Mouse (Mus musculus): ENCODE measurements around the gene Galnt2. TPM values are rescaled to one million over a fixed set of nuclear protein-coding genes. Genes with fewer than 3 reads are reported as not detected.

Gene Galnt2
- polyA plus RNA-seq, 1 experiment from 2014 or later, result 35.3 TPM

DNA sequence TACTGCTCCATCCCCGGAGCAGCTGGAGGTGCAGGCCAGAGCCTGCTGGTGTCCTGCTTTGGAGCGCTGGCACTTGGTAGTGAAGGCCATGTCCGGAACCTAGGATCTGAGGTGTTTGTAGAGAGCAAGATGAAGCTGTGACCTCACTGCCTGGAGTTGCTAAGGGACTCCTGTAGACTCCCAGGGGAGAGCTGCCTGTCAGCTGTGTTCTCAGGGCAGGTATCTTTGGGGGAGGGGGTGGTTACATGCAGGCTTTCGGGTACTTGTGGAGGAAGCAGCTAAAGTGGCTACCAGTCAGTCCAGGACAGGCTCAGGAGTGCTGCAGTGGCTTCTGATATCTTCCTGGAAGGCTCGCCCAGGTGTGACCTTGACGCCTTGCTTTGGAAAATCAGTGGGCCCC lies 8.2 kb downstream of the Galnt2 start:
- Histone ChIP-seq H3K36me3 (peaks cover 33% of the 10 kb centered on the region), H3K27ac (replicated peaks) (peak overlapping the region; percentile 28; the same call in 1 of the 2 replicates), H3K27me3 (ENCODE audit: low read depth, poor library complexity, severe bottlenecking) (no peaks in the 10 kb centered on the region), H3K4me1 (peaks cover 28% of the 10 kb centered on the region), H3K4me3 (no peak overlapping the region), H3K9me3 (replicated peaks) (peaks cover 6% of the 10 kb centered on the region)
- 83% methylated on average over 6 of the region's 6 CpGs for WGBS
- DNase-seq (ENCODE audit: low spot score), result no peak

DNA sequence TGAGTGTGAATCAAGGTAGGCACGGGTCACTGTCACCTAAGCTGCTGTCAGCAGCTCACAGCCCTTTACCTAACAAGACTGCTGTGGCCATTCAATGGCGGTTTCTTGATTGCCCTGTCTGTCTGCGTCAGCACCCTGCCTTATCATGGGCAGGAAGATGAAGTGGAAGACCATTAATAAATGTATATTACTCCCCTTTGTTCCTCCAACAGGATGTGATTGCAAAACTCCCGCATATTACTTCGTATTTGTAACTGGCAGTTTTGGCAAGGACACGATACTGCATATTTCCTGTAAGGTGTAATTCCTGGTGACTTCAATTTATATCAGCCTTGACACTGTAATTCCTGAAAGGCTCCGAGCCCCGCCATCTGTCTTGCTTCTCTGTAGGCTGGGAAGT lies 9.7 kb downstream of the Galnt2 start:
- Histone ChIP-seq H3K4me3 (no peak overlapping the region), H3K27ac (replicated peaks) (0 out of 2 replicates have a peak overlapping the region, but pooled peaks have one; percentile 0), H3K27me3 (ENCODE audit: low read depth, poor library complexity, severe bottlenecking) (no peaks in the 10 kb centered on the region), H3K9me3 (replicated peaks) (peaks cover 6% of the 10 kb centered on the region), H3K4me1 (peaks cover 18% of the 10 kb centered on the region), H3K36me3 (peaks cover 46% of the 10 kb centered on the region)
- WGBS, result 92% methylated on average over 8 of the region's 8 CpGs
- no peak for DNase-seq (ENCODE audit: low spot score)

DNA sequence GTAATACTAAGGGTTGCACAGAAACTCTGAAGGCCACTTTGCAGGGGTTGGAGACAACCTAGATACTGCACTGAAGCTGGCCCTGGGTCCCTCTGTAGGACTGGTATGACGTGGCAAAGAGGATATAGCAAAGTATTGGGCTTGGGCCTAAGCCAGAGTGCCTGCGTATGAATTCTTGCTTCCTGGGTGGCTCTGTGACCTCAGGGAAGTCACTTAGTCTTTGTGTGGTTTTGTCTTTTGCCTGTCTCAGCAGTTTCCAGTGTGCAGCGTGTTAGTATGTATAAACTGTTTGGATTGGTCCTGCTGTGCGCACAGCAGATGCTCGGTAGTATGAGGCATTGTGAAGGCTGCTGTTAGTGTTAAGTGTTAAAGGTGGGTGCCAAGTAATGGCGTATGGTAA lies 11.0 kb downstream of the Galnt2 start:
- Histone ChIP-seq H3K27me3 (ENCODE audit: low read depth, poor library complexity, severe bottlenecking) (no peaks in the 10 kb centered on the region), H3K4me1 (peaks cover 18% of the 10 kb centered on the region), H3K4me3 (no peak overlapping the region), H3K36me3 (peaks cover 55% of the 10 kb centered on the region), H3K27ac (replicated peaks) (no peak overlapping the region), H3K9me3 (replicated peaks) (peaks cover 6% of the 10 kb centered on the region)
- DNase-seq (ENCODE audit: low spot score), result no peak
- WGBS, result 93% methylated on average over 6 of the region's 6 CpGs

DNA sequence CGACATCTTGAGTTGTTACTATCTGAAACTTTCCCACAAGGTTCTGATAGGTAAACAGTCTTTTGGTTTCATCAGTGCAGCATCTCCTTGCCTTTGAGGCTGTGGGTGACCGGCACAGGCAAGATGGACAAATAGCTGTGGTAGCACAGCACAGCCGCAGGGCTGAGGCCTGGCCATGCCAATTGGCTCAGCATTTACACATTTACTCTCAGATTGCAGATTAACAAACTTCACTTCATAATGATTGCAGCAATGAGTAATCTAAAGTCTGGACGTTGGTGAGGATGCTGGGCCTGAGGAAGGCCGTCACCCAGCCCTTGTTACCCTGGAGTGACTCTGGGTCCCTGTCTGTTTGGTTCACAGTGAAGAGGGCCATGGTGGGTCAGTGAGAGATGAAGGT lies 11.7 kb downstream of the Galnt2 start:
- no peak overlapping the region for H3K4me3 ChIP-seq
- H3K9me3 ChIP-seq (replicated peaks), result peaks cover 6% of the 10 kb centered on the region

DNA sequence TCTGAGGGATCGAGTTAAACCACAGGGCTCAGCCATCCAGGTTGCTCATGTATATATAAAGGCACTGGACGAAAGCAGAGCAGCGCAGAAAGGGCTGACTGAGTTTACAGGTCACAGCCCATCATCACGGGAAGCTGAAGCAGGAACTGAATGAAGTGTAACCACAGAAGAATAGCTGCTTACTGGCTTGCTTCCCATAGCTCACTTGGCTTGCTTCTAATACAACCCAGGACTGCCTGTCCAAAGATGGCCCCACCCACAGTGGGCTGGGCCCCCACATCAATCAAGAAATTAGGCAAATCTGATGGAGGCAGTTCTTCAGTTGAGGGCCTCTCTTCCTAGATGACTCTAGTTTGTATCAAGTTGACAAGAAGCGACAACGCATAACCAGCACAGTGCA lies 16.4 kb downstream of the Galnt2 start:
- Histone ChIP-seq H3K27ac (replicated peaks) (no peak overlapping the region), H3K9me3 (replicated peaks) (peaks cover 6% of the 10 kb centered on the region), H3K4me1 (peaks cover 20% of the 10 kb centered on the region), H3K27me3 (ENCODE audit: low read depth, poor library complexity, severe bottlenecking) (no peaks in the 10 kb centered on the region), H3K36me3 (peaks cover 52% of the 10 kb centered on the region), H3K4me3 (no peak overlapping the region)
- 93% methylated on average over 6 of the region's 6 CpGs for WGBS
- no peak for DNase-seq (ENCODE audit: low spot score)

More for the DNA sequence above, 11.7 kb downstream of the Galnt2 start:
- Histone ChIP-seq H3K27me3 (ENCODE audit: low read depth, poor library complexity, severe bottlenecking) (no peaks in the 10 kb centered on the region), H3K27ac (replicated peaks) (no peak overlapping the region), H3K36me3 (peaks cover 62% of the 10 kb centered on the region), H3K4me1 (peaks cover 18% of the 10 kb centered on the region)
- no peak for DNase-seq (ENCODE audit: low spot score)
- 95% methylated on average over 5 of the region's 5 CpGs for WGBS

DNA sequence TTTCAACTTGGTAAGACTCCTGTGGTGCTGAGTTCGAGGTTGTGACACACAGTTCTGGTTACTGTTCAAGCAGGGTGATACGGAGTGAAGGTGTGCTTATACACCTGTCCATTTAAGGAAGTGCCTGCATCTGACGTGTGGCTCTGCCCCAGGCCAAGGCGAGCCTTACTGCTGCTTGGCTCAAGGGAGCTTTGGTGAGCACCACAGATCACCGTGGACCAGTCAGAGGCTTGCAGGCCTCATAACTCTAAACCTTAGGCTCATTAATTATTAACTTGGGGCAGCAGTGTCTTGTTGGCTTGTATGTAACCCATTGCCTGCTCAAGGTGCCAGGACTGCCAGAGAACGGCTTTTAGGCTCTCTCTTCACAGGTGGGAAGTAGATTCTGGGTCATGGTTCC lies 17.5 kb downstream of the Galnt2 start:
- Histone ChIP-seq H3K4me3 (no peak overlapping the region), H3K9me3 (replicated peaks) (peaks cover 3% of the 10 kb centered on the region), H3K36me3 (peaks cover 43% of the 10 kb centered on the region), H3K4me1 (peaks cover 27% of the 10 kb centered on the region), H3K27me3 (ENCODE audit: low read depth, poor library complexity, severe bottlenecking) (no peaks in the 10 kb centered on the region), H3K27ac (replicated peaks) (no peak overlapping the region)
- DNase-seq (ENCODE audit: low spot score), result no peak
- 96% methylated on average over 6 of the region's 6 CpGs for WGBS

DNA sequence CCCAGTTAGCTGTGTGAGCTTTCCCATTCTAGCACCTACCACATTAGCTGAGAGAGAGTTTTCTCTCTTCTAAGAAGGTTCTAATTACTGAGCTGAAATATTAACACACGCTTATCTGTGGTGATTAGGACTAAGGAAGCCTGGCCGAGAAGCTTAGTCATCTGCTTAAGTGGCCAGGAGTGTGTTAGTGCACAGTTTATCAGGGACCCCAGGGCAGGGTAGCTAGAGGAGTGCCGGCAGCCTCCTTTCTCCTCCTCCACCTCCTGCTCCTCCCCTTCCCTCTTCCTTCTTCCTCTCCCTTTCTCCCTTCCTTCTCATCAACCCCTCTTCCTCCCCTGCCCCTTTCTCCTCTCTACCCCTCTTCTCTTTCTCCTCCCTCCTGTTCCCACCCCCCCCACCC lies 19.1 kb downstream of the Galnt2 start:
- no peaks in the 10 kb centered on the region for H3K9me3 ChIP-seq (replicated peaks)
- no peaks in the 10 kb centered on the region for H3K27me3 ChIP-seq (ENCODE audit: low read depth, poor library complexity, severe bottlenecking)
- WGBS, result 54% methylated on average over 3 of the region's 3 CpGs
- DNase-seq (ENCODE audit: low spot score), result no peak
- H3K36me3 ChIP-seq, result peaks cover 30% of the 10 kb centered on the region
- H3K4me1 ChIP-seq, result peaks cover 27% of the 10 kb centered on the region
- H3K4me3 ChIP-seq, result no peak overlapping the region
- H3K27ac ChIP-seq (replicated peaks), result peak overlapping the region; percentile 74

DNA sequence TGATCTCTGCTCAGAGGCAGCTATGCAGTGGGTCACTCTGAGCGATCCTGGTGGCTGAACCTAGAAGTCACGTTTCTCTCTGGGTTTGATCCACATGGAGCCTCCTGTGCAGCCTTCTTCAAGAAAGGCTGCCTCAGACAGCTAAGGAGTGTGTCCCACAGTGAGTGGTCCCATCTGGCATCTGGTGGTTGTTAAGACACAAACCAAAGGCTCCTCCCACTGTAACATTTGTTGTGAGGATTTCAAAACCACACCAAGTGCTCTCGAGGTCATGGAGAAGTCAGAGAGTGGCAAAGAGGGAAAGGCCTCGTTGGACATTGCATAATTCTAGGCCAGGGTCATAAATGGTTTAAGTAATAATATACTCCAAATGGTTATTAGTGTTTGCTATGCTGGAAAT lies 19.6 kb downstream of the Galnt2 start:
- Histone ChIP-seq H3K36me3 (peaks cover 27% of the 10 kb centered on the region), H3K27me3 (ENCODE audit: low read depth, poor library complexity, severe bottlenecking) (no peaks in the 10 kb centered on the region), H3K4me1 (peaks cover 27% of the 10 kb centered on the region), H3K9me3 (replicated peaks) (no peaks in the 10 kb centered on the region), H3K4me3 (no peak overlapping the region), H3K27ac (replicated peaks) (peak overlapping the region; percentile 74)
- 52% methylated on average over 4 of the region's 4 CpGs for WGBS
- no peak for DNase-seq (ENCODE audit: low spot score)

DNA sequence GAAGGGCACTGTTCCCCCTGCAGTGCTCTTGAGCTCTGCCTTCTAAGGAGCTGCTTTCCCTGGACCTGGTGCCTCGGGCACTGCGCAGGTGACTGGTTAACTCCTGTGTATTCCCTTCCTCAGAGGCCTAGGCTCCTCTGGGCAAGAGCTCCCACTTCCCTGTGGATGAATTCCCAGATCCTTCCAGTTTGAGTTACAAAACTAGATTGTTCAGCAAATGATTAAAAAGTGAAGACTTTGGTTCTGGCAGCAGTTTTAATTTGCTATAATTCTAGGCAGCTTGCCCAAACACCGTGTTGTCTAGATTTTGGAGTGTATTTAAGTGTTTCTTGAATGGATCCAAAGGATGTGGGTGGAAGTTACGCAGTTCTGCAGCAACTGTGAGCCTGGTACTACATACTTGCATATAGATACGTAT lies 21.4 kb downstream of the Galnt2 start:
- 96% methylated on average over 5 of the region's 5 CpGs for WGBS

DNA sequence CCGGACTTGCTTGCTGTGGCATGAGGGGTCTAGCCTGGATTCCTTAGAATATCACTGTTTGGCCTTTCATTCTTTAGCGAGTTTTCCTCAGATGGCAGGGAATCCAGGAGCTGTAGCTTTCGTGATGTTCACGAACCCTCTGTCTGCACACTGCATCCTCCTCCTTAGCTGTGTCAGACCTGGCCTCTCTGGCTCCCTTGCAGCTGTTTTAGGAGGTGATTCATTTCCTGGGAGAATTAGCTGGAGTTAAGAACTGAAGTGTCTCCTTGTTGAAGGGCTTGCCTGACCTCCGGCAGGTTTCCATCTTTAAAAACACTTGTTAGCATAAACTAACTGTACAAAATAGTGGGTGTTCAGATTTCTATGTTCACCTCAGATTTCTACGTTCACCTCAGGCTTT lies 22.7 kb downstream of the Galnt2 start:
- no peaks in the 10 kb centered on the region for H3K9me3 ChIP-seq (replicated peaks)
- no peak overlapping the region for H3K4me3 ChIP-seq
- H3K27me3 ChIP-seq (ENCODE audit: low read depth, poor library complexity, severe bottlenecking), result no peaks in the 10 kb centered on the region
- H3K27ac ChIP-seq (replicated peaks), result no peak overlapping the region
- peaks cover 43% of the 10 kb centered on the region for H3K4me1 ChIP-seq
- DNase-seq (ENCODE audit: low spot score), result no peak
- peaks cover 4% of the 10 kb centered on the region; the same call in 1 of the 2 replicates for H3K36me3 ChIP-seq
- WGBS, result 92% methylated on average over 6 of the region's 6 CpGs

More for the DNA sequence above, 21.4 kb downstream of the Galnt2 start:
- no peak overlapping the region for H3K27ac ChIP-seq (replicated peaks)
- H3K36me3 ChIP-seq, result peaks cover 11% of the 10 kb centered on the region; the same call in 1 of the 2 replicates
- no peak overlapping the region for H3K4me3 ChIP-seq
- no peaks in the 10 kb centered on the region for H3K27me3 ChIP-seq (ENCODE audit: low read depth, poor library complexity, severe bottlenecking)
- DNase-seq (ENCODE audit: low spot score), result no peak
- no peaks in the 10 kb centered on the region for H3K9me3 ChIP-seq (replicated peaks)
- peaks cover 42% of the 10 kb centered on the region for H3K4me1 ChIP-seq

DNA sequence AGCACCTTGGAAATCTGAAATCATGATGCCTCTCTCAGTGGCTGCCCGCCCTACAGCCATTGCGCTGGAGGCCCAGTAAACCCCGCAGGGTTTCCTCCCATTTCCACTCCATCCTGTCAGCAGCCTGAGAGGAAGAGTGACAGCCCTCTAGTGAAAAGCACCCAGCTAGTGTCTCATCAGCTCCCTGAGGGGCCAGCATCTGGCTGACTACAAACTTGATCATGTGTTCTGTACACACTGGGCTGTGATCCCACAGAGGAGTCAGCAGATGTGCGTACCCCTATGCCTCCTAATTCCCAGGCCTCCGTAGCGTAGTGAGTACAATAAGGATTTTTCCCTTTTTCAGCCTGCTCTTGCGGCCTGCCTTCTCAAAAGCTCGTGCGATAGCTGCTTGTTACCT lies 25.6 kb downstream of the Galnt2 start:
- Histone ChIP-seq H3K4me1 (peaks cover 47% of the 10 kb centered on the region), H3K9me3 (replicated peaks) (no peaks in the 10 kb centered on the region), H3K36me3 (peaks cover 4% of the 10 kb centered on the region; the same call in 1 of the 2 replicates), H3K27me3 (ENCODE audit: low read depth, poor library complexity, severe bottlenecking) (no peaks in the 10 kb centered on the region), H3K27ac (replicated peaks) (peak overlapping the region; percentile 30; the same call in 1 of the 2 replicates), H3K4me3 (no peak overlapping the region)
- no peak for DNase-seq (ENCODE audit: low spot score)
- WGBS, result 90% methylated on average over 9 of the region's 9 CpGs

DNA sequence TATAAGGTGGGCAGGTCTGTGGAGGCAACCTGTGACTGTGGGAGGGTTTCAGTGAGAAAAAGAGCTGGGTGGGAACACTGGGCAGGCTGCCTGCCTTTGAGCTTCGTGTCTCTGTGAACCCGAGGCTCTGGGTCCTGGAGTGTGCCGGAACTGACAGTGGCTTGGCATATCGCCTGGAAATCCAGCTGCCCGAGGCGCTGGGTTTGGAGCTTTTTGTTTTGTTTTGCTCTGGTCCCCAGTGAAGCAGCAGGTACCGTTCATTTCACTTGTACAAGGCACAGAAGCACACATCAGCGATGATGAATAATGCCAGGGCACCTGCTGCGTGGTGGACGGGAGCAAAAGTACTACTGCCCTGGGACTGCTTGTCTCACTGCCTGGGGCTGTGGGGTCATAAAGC lies 26.2 kb downstream of the Galnt2 start:
- Histone ChIP-seq H3K9me3 (replicated peaks) (no peaks in the 10 kb centered on the region), H3K27me3 (ENCODE audit: low read depth, poor library complexity, severe bottlenecking) (no peaks in the 10 kb centered on the region), H3K4me1 (peaks cover 52% of the 10 kb centered on the region), H3K27ac (replicated peaks) (peak overlapping the region; percentile 30; the same call in 1 of the 2 replicates), H3K4me3 (no peak overlapping the region), H3K36me3 (peaks cover 4% of the 10 kb centered on the region; the same call in 1 of the 2 replicates)
- 91% methylated on average over 10 of the region's 10 CpGs for WGBS
- no peak for DNase-seq (ENCODE audit: low spot score)

DNA sequence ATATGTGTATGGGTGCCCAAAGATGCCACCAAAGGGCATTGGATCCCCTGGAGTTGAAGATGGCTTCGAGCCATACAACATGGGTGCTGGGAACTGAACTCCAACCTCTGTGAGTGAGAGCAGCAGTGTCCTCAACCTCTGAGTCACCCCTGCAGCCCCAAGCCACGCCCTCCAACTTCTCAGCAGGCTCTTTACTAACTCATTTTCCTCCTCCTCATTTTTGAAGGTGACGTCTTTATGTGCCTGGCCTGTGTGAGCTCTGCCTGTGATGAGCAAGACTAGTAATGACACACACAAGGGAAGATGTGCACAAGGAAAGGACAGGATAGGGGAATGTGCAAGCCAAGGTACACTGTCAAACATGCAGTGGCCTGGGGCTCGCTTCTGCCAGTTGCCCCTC lies 28.0 kb downstream of the Galnt2 start:
- no peak for DNase-seq (ENCODE audit: low spot score)
- H3K4me1 ChIP-seq, result peaks cover 62% of the 10 kb centered on the region
- H3K9me3 ChIP-seq (replicated peaks), result no peaks in the 10 kb centered on the region
- H3K27me3 ChIP-seq (ENCODE audit: low read depth, poor library complexity, severe bottlenecking), result no peaks in the 10 kb centered on the region
- no peak overlapping the region for H3K4me3 ChIP-seq
- 92% methylated on average over 4 of the region's 4 CpGs for WGBS
- peaks cover 4% of the 10 kb centered on the region; the same call in 1 of the 2 replicates for H3K36me3 ChIP-seq
- no peak overlapping the region for H3K27ac ChIP-seq (replicated peaks)

DNA sequence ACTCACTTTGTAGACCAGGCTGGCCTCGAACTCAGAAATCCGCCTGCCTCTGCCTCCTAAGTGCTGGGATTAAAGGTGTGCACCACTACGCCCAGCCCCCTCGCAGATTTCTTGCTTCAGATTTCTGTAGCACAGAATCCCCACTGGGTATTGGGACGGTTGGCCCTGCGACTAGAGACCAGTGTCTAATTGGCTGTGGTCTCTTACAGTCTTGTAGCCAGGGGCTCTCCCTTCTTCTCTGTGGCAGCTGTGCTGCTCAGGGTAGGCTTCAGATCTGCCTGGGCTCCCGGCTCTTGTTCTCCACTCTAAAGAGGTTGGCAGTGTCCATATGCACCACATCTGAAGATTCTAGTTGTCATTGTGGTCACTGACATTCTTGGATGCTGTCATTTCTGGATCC lies 28.7 kb downstream of the Galnt2 start:
- DNase-seq (ENCODE audit: low spot score), result no peak
- Histone ChIP-seq H3K9me3 (replicated peaks) (no peaks in the 10 kb centered on the region), H3K36me3 (peaks cover 4% of the 10 kb centered on the region; the same call in 1 of the 2 replicates), H3K4me3 (no peak overlapping the region), H3K27ac (replicated peaks) (peak overlapping the region; percentile 57), H3K27me3 (ENCODE audit: low read depth, poor library complexity, severe bottlenecking) (no peaks in the 10 kb centered on the region), H3K4me1 (peaks cover 66% of the 10 kb centered on the region)
- 86% methylated on average over 7 of the region's 7 CpGs for WGBS

All from midbrain, embryonic 10.5 days (tissue).